Mouse (Mus musculus) yolk sac, embryonic 10.5 days (tissue): ENCODE measurements around the gene Rimbp3.

ENCODE experiments used
- DNase-seq: peaks from one replicate; pipeline ENCODE4 v3.0.0-alpha.2; 2017; ENCODE audit warnings: low spot score

Rimbp3 gene

GRCm38 (mm10) chr16:17258917-17259316, 50.5 kb downstream of the Rimbp3 start:
- no peak for DNase-seq

GRCm38 (mm10) chr16:17261341-17261740, 52.9 kb downstream of the Rimbp3 start:
- no peak for DNase-seq
